Mouse (Mus musculus) c-Kit-positive CD71-negative TER-119-negative erythroid progenitor cells, embryonic 14.5 days (primary cell): ENCODE measurements around the gene Myef2.
A peak's percentile ranks its signal among the peaks of the same experiment; 100 is the strongest.
"Not testable (repeated sequence)": the region's sequence is repeated elsewhere in the genome, so short reads cannot be mapped to it uniquely, and the experiment has no call there.

Source experiments
- DNase-seq: peaks from one replicate; pipeline ENCODE4 v3.0.0-alpha.2; 2013; ENCODE audit warnings: low read depth

Gene Myef2

DNA sequence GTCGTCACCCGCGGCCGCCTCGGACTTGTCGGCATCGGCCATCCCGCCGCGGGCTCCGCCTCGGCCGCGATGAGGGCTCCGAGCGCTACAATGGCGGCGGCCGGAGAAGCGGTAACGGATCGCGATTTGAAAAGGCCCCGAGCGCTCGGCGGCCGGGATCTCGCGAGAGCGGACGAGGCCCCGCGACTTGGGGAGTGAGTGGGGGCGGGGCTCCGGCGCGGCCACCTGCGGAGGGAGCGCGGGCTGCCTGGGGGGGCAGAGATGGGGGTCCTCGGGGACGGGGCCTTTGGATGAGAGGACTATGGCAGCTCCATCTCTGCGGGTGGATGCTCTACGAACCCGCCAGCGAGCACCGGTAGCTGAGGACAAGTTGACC is at the start of gene Myef2:
TSS of gene Myef2 (minus strand) at position 185 of the 376 bp plus-strand sequence.
- peak; percentile 63 for DNase-seq

DNA sequence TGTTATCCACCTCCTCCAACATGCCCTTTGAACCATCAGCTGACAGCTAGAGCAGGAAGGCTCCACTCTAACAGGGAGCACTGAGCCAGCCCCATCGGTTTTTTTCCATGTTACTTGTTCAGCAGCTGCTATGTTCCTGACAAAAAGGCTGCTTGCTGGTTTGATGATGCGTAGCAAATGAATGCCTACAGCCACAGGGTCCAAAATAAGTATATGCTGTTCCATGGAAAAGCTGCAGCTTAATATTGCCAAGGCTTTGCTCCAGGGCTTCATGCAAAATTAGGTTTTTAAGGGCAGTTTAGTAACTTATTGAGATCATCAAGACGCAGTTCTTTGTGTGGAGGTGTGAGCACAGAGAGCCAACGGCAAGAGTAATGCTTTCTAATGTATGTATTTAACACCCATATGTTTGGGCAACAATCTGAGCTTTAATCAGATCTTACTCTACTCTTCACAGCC is 38.6 kb upstream of the Myef2 start:
- DNase-seq, result no peak

DNA sequence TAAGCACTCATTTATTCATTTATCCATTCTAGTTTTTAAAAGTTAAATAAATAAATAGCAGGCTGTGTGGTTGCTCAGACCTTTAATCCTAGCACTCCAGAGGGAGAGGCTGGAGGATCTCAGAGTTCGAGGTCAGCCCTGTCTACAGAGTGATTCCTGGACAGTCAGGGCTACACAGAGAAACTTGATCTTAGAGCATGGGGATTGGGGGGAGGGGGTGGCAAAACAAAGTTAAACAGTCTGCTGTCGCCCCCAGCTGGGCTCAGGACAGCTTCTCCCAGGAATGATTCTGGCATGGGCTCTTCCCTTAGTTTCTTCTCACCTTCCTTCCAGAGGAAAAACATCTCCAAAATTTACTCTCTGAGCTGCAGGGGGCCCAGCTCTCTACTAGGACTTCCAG is 32.0 kb upstream of the Myef2 start:
- DNase-seq, result no peak

GRCm38 (mm10) chr2:125154294-125154693 is 30.8 kb upstream of the Myef2 start:
- DNase-seq, result no peak

DNA sequence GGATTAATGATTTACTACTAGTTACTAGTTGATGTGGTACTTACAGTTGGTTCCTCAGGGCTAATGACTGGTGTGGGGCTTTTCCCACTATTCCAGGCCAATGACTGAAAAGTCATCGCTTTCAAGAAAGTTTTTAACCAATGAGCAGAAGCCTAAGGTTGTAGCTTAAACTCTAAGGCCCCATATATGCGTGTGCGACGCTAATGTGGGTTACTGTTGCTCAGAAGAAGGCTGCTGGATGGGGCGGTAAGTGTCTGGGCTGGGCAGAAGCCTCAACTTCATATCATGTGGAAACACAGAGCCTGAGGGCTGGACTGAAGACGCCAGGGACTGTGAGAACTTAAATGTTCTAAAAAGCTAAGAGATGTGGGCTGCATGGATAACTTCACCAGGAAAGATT is 28.9 kb upstream of the Myef2 start, which contains the start of gene Slc12a1:
TSS of gene Slc12a1 (plus strand) at position 118 of the 400 bp plus-strand sequence.
- no peak for DNase-seq

- DNase-seq, result no peak
These were observed 18.9 kb upstream of the Myef2 start for GRCm38 (mm10) chr2:125142336-125142735.

DNA sequence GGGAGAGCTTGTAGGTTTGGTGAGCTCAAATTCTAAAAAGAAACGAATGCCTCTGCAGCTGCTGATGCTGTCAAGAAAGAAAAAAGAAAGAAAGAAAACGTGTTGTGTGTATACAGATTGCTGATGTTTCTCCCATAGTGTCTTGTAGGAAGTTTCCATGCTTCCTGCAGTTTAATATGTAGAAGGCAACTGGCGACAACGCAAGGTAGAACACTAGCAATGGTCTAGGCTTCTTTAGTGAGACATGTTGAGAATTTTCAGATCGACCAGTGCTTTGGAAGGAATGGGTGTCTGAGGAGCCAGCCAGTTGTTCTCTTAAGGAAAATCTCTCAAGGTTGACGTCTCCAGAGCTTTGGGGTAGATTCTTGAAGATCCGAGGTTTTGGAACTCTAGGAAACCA is 13.4 kb upstream of the Myef2 start:
- no peak for DNase-seq

- peak; percentile 84 for DNase-seq
These were observed 12.7 kb upstream of the Myef2 start, which contains the start of gene Ctxn2 for GRCm38 (mm10) chr2:125135903-125136811. TSS of gene Ctxn2 (plus strand) at chr2:125136692.

DNA sequence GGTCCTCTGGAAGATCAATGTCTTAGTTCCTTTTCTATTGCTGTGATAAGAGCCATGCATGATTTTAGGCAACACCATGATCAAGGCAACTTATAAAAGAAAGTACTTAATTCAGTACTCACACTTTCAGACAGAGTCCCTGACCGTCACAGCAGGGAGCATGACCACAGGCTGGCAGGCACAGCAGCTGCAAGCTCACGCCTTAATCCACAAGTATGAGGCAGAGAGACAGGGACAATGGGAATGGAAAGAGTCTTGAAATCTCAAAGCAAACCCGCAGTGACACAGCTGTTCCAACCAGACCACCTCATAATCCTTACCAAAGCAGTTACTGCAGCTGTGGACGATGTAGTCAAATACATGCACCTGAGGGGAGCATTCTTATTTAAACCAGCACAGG is 10.7 kb upstream of the Myef2 start:
- DNase-seq, result no peak

GRCm38 (mm10) chr2:125126792-125127191 is 3.3 kb upstream of the Myef2 start:
- DNase-seq, result no peak

GRCm38 (mm10) chr2:125125824-125126223 is 2.4 kb upstream of the Myef2 start:
- DNase-seq, result no peak

- DNase-seq, result no peak
These were observed 611 bp downstream of the Myef2 start for GRCm38 (mm10) chr2:125122624-125123476.

DNA sequence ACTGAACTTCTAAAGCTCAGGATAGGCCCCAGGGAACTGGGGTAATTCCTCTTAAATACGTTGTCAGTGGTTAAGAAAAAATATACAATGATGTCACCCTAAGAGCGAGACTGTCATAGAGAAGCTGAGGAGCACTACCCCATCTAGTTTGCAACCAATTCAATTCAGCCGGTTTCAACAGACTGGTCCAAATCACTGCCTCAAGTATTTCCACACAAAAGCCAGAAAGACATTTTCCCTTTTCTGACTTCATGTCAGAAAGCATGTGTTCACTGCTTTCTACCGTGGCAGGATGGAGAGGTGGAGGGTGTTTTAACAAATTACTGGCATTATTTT is 1.2 kb downstream of the Myef2 start:
- no peak for DNase-seq

DNA sequence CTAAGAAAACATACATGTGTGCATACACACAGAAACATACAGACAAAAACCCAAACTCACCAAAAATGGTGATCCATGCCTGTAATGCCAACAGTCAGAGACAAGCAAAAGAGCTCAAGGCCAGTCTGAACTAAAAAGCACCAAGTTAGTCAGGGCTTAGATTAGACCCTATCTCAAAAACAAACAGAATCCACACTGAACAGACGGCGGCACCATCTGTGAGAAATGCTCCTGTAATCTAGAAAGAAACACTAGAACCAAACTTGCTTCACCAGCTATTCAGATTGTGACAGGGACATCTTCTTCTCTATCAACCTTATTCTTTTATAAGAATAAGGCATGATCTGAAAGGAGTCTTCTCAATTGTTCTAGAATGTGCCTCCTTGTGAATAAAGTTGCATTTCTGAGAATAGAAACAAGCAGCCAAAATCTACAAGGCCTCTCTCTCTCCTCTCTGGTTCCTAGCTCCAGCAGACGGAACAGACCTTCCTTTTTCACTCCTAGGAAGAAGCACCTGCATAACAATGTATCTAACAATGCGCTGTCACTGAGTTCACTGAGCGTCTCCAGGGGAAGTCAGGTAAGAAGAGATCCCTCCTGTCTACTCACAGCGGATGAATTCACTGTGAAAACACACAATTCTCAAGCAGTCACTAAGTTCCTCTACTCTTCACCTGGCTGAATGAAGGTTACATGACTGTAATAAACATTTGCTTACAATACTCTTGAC is 3.9 kb downstream of the Myef2 start:
- DNase-seq, result no peak

GRCm38 (mm10) chr2:125106536-125106935 is 16.9 kb downstream of the Myef2 start:
- not testable (repeated sequence) for DNase-seq

GRCm38 (mm10) chr2:125104491-125104890 is 19.0 kb downstream of the Myef2 start:
- DNase-seq, result not testable (repeated sequence)

- not testable (repeated sequence) for DNase-seq
These were observed 31.3 kb downstream of the Myef2 start for GRCm38 (mm10) chr2:125092123-125092522.

DNA sequence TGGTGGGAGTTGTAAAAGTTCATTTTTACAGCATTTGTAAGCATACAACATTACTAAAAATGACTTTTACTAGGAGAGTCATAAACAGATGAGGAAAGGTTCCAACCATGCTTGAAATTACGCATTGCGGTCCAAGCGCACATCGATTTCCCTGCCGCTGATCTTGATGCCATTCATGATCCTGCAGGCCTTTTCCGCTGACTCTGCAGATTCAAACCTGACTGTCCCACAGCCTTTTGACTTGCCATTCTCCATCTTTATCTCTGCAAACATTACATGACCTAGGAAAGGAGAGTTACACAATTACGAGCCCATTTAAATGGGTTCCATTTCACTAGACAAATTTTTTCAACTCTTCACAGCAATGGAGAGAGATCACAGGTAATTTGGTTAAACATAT is 34.7 kb downstream of the Myef2 start:
- DNase-seq, result no peak

DNA sequence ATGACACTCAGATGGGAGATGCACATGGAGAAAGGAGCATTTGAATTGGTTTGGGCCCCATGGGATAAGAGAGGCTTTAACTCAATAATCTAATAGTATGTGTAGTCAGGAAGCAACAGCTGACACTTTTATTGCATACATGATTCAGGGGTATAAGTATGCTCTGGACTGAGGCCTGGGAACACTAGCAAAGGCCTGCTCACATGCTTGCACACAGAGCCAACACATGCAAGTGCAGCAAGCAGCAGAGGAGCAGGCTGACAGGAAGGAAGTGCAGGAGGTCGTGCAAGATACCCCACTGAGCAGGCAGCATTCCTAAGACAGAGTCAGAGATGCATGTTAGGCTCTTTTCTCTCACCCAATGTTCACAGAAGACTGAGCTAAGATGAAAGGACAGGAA is 39.6 kb downstream of the Myef2 start:
- no peak for DNase-seq

- DNase-seq, result no peak
These were observed 50.2 kb downstream of the Myef2 start for GRCm38 (mm10) chr2:125073056-125073780.

DNA sequence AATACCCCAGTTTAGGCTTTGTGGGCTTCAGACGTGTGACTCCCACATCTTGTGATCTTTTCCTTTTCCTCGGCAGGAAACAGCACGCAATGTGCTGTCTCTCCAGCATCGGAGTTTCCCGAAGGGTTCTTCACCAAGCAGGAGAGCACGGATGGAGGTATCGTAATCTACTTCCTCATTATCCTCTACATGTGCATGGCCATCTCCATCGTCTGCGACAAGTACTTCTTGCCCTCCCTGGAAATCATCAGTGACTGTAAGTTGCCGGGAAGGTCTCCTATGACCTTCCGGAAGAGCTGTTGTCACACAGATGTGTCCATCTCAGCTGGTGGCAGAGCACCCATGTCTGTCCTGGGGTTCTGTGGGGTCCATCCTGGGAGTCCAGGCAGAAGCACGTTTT is 54.8 kb downstream of the Myef2 start:
- DNase-seq, result no peak
